Mouse (Mus musculus): ENCODE results near the gene Ano1. TPM values are rescaled to one million over a fixed set of nuclear protein-coding genes. Genes with fewer than 3 reads are reported as not detected.

Ano1 gene
- polyA plus RNA-seq, 1 experiment, result 1.7 TPM

DNA sequence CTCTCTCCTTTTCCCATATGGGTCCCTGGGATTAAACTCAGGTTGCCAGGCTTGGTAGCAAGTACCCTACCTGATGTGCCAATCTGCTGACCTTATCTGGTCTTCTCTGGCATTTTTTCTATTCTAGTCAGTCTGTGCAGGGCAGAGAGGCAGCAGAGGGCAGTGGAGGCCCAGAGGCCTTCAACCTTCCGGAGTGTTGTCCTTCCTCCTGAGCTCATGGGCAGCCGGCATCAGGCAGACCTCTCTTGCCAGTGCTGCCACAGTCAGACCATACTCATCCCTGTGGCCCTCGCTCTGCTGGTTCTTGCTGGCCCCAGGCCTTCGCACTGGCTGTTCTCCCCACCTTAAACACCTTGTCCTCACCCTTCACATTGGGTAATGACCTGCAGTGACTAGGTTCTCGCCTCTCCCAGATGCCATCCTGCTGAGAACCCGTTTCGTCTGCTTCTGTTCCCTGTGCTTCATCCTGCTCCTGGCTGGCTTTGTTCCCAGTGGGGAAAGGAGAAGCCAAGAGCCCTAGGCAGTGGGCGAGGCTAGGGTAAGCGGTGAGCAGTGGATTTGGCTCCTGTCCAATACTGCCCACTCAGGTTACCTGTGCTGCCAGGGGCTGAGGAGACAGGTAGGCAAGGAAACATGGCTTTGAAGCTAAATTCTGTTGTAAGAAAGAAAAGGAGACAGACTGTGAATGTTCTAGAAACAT lies 188.2 kb downstream of the Ano1 start:
- no peak for TF ChIP-seq GATA1 (IDR thresholded peaks at IDR 0.05; ENCODE audit: low read length)

DNA sequence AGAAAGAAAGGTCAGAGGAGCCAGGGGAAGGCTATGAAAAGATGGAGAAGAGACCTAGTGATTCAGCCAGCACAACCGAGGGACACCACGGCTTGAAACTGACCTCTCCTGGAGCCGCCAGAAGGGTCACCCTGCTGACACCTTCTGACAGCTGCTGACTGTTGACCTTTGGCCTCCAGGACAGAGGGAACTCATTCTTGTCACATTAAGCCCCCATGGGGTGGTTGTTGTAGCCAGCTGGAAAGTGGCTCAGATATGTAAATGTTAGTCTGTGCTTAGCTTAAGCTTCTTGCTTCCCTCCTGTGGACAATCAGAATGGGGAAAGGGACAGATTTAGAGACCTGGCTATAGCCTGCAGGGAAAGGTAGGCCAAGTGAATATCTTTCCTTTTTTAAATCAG lies 189.8 kb downstream of the Ano1 start:
- TF ChIP-seq GATA1 (IDR thresholded peaks at IDR 0.05; ENCODE audit: low read length), result no peak

DNA sequence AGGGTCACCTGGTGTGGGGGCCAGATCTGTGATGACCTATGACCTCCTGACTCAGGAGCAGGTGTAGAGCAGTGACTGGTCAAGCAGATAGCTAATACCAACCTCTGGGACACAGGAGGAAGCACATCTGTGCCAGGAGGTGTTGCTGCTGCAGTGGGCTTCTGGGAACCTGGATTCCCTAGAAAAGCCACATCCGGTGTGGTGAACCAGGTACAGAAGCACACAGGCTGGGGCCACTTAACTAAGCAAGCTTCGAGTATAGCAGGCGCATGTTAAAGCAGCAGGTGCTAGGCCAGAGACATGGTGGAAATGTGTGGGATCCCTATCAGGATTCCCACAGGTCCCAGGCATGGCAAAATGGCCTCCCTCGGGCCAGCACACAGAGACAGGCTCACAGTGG lies 191.2 kb downstream of the Ano1 start:
- no peak for TF ChIP-seq GATA1 (IDR thresholded peaks at IDR 0.05; ENCODE audit: low read length)

DNA sequence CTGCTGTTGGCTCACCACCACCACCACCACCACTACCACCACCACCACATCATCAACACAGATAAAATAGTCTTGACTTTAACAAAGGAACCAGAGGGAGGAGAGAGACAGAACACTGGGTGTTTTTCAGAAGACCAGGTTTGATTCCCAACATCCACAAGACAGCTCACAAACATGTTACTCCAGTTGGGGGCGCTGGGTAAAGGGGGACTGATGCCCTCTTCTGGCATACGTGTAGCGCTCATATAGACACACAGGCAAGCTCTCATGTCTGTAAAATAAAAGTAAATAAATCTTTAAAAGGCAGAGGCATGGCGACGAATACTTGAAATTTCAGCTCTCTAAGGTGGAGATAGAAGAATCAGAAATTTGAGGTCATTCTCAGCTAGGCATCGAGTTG lies 193.2 kb downstream of the Ano1 start:
- no peak for TF ChIP-seq GATA1 (IDR thresholded peaks at IDR 0.05; ENCODE audit: low read length)

DNA sequence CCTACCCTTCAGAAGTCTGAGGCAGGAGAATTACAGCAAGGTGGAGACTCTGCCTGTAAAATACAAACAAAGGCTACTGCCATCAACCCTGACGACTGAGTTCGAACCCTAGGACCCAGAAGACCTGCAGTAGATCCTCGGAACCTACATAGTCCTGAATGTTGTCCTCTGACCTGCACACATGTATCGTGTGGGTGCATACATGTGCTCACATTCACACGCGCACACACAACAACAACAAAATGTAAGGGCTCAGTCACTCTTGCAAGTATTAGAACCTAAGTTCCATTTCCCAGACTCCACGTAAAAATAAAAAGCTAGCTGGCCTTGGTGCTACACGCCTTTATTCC lies 197.7 kb downstream of the Ano1 start:
- TF ChIP-seq GATA1 (IDR thresholded peaks at IDR 0.05; ENCODE audit: low read length), result no peak

DNA sequence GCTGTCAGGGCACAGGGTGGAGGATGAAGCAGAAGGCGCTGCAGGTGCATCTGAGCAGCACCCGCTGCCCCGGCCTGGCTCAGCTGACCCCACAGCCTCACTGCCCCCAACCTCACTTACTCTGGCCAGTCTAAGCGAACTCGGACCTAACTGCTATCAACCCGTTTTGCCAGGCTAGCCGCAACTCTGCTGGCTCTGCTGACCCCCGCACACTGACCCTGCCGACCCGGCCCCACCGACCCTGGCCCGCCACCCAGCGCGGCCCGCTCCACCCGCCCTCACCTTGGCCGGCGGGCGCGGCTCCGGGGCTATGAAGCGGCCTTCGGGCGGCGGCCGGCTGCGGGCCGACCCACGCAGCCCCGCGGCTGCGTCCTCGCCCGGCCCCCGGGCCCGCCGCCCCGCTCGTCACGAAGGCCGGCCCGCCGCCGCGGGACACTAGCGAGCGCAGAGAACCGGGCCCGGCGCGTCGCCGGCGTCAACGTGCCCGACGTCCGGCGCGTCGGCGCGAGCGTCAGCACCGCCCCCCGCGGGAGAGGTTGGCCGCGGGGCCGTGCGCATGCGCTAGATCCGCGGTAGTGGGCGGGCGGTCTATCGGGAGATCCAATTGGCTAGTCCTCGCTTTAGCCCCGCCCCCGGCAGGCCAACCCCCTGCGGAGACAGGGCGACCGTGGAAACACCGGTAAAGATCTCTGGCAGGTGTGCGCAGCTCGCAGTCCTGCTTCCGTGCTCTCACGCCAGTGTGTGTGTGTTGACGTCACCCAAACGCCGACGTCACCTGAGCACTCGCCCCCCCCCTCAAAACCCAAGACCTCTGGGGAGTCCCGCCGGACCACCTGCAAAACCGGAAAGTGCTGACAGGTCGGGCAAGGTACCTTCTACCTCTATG lies 198.3 kb downstream of the Ano1 start, which contains the start of gene Ppfia1:
Gene Ppfia1 (minus strand): TSS at position 493 of the 886 bp plus-strand sequence.
- no peak for TF ChIP-seq GATA1 (IDR thresholded peaks at IDR 0.05; ENCODE audit: low read length)

DNA sequence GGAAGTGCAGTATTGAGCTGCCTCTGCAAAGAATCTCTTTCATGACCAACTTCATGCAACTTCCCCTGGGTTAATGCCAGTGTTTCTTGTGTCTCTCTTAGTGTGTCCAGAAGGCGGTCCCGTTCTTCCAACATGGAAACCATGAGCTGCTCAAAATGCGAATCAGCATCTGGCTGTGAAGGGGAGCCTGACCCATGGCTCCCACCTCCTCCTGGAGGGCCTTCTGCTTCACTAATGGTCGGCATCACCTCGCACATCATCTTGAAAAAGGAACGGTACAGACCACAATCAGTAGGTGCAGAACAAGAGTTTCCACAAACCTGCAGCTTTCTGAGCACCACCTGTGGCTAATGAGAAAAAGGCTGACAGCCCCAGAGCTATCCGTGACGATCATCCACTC lies 199.5 kb downstream of the Ano1 start:
- no peak for TF ChIP-seq GATA1 (IDR thresholded peaks at IDR 0.05; ENCODE audit: low read length)

DNA sequence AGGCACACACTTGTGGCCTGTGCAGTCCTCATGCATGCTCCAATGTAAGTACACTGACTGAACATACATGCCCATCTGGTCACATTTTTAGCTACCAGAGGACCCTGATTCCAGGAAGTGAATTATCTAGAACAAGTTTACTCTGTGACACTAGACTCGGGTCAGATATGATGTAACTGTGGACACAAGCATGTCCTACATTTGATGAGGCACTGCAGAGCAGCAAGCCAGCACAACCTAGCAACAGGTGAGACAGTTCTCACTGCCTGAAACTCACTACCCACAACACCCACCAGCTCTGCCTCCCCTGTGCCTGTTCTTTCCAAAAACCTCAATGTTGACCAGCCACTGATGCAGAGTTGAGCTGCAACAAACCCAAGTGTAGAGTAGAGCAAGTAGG lies 201.0 kb downstream of the Ano1 start:
- TF ChIP-seq GATA1 (IDR thresholded peaks at IDR 0.05; ENCODE audit: low read length), result no peak

DNA sequence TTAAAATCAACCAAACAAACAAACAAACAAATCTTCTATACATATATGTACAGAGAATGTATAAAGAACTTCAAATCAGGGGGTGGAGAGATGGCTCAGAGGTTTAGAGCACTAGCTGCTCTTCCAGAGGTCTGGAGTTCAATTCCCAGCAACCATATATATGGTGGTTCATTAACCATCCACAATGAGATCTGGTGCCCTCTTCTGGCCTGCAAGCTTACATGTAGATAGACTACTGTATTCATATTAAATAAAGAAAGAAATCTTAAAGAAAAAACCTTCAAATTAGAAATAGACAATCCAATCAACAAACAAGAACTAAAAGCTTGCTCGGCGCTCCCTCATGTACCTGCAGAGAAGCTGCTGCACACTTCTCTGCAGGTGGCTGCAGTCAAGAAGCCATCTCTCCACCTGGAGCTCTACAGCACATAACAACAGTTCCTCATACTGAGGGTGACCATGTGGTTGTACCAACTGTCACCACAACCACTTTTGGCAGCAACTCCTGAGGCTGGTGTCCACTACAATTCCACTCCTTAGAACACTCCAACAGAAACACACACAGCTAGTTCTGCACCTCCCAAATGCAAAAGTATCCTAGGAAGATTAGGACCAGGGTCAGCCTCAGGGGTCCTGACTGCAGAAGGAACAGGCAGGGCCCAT lies 201.7 kb downstream of the Ano1 start:
- no peak for TF ChIP-seq GATA1 (IDR thresholded peaks at IDR 0.05; ENCODE audit: low read length)

DNA sequence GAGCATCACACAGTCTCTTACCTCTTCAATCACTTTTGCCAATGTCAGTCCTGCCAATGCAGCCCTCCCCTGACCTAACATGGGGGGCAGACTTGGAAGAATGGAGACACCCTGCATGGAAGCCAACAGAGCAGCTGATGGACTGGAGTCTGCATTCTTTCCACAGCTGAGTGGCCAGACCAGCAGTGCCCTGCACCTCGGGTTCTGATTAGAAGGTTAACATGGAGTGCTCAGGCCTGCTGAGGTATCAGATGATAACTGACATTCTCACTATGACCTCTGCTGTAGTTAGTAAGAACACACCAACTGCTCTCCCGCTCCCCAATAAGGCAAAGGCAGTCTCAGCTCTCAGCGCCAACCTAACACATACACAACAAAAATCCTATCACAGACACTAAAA lies 206.5 kb downstream of the Ano1 start:
- TF ChIP-seq GATA1 (IDR thresholded peaks at IDR 0.05; ENCODE audit: low read length), result no peak

DNA sequence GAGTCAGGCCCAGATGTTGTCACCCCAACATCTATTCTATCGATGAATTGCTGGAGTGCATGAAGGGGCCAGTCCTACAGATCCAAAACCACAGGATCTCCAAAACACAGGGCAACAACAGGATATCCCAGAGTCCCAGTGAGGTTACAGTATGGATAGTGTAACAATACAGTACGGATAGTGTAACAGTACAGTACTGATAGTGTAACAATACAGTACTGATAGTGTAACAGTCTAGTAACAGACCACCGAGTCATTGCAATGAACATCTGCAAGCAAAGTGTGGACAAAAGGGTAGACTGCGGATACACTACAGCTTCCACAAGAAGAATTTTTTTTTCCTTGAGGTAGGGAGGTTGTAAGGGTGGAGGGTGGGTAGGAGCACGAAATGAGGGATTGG lies 210.4 kb downstream of the Ano1 start:
- TF ChIP-seq GATA1 (IDR thresholded peaks at IDR 0.05; ENCODE audit: low read length), result no peak

DNA sequence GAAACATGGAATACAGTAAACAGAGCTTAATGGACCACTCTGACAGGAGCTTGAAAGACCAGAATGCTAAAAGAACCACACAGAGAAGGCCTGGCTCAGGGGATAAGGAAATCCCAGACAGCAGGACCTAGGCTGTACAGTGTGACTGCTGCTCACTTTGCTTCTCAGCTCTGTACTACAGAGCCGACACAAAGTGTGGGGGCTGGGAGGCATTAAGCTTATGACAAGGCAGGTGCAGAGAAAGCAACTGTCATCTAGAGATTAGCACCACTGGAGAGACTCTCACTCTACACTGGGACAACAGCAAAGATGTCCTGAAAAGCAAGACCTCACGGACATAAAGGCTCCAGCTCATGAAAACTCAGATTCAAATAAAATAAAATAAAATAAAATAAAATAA lies 212.6 kb downstream of the Ano1 start:
- no peak for TF ChIP-seq GATA1 (IDR thresholded peaks at IDR 0.05; ENCODE audit: low read length)

Other genes with a start within 250 kb of the Ano1 start
- 80.6 and 94.0 TPM in 2 replicates for gene Ppfia1, start 198.2 kb downstream of the Ano1 start, polyA plus RNA-seq (2012)
- gene Fadd, start 169.5 kb downstream of the Ano1 start, polyA plus RNA-seq (2012), result 6.0 and 6.4 TPM in 2 replicates
- 4.2 and 4.8 TPM in 2 replicates for gene Fgf3, start 86.1 kb upstream of the Ano1 start, polyA plus RNA-seq (2012)
- not detected in 2 replicates for gene Fgf4, start 95.4 kb upstream of the Ano1 start, polyA plus RNA-seq (2012)
- gene Fgf15, start 144.6 kb upstream of the Ano1 start, polyA plus RNA-seq (2012), result 2.3 and 2.7 TPM in 2 replicates
- 20.1 and 35.2 TPM in 2 replicates for gene LTO1, start 163.1 kb upstream of the Ano1 start, polyA plus RNA-seq (2012)
- gene Ccnd1, start 188.0 kb upstream of the Ano1 start, polyA plus RNA-seq (2012), result not detected in 2 replicates

All from G1E-ER4 (cell line).